Mouse (Mus musculus) CH12.LX (cell line): ENCODE measurements at regions not wholly inside any gene's neighbourhood (a gene's known extent, or its start where the extent isn't known, plus 50 kb on each side); places are given as distances from the start of the nearest gene placed in this dataset.

ENCODE experiments used
- DNase-seq: peaks from one replicate; pipeline ENCODE4 v3.0.0-alpha.2; 2013; ENCODE audit errors: extremely low read depth
- H3K27ac ChIP-seq: 2 replicates; pipeline ENCODE4 v1.5.1; 2012; ENCODE audit warnings: low read depth, mild to moderate bottlenecking, control low read depth, moderate library complexity; ENCODE audit not compliant: insufficient read depth
- H3K27me3 ChIP-seq: replicated peaks from 2 replicates; pipeline ENCODE3; 2012; ENCODE audit warnings: inconsistent platforms
- H3K36me3 ChIP-seq, 2 experiments: replicated peaks in 1 of 2; 2 replicates each; pipeline versions ENCODE3 to v1.6.1; 2012; ENCODE audit warnings: inconsistent platforms in 1 of 2, low read length in 1 of 2, mild to moderate bottlenecking in 1 of 2, mixed read lengths in 1 of 2, moderate library complexity in 1 of 2; ENCODE audit not compliant: control insufficient read depth in 1 of 2, insufficient read depth in 1 of 2
- H3K4me1 ChIP-seq, 2 experiments: 2 replicates each; pipeline ENCODE4 v1.6.1; 2012; ENCODE audit warnings: inconsistent platforms in 1 of 2, moderate library complexity in 1 of 2; ENCODE audit not compliant: insufficient read depth in 2 of 2, control insufficient read depth in 1 of 2
- H3K4me2 ChIP-seq: 2 replicates; pipeline ENCODE4 v1.6.1; 2012; ENCODE audit warnings: low read depth, mild to moderate bottlenecking, control low read depth; ENCODE audit not compliant: poor library complexity, insufficient read depth, severe bottlenecking
- H3K4me3 ChIP-seq, 3 experiments: fragments of 150-350 bp in 1 of 3; sonication (generic) in 1 of 3; replicated peaks in 1 of 3; 2 replicates each; pipeline versions ENCODE3 to v1.5.1; 2011 to 2012; ENCODE audit warnings: low read depth in 2 of 3, low read length in 2 of 3, mild to moderate bottlenecking in 2 of 3, moderate library complexity in 2 of 3, control low read depth in 1 of 3, improper control_type of control experiment in 1 of 3, inconsistent platforms in 1 of 3, mixed read lengths in 1 of 3; ENCODE audit not compliant: poor library complexity in 1 of 3
- H3K79me2 ChIP-seq: replicated peaks from 2 replicates; pipeline ENCODE4 v1.6.1; 2012; ENCODE audit warnings: mild to moderate bottlenecking, moderate library complexity; ENCODE audit not compliant: control insufficient read depth, poor library complexity, insufficient read depth, severe bottlenecking; ENCODE audit errors: extremely low read depth
- H3K9ac ChIP-seq: 2 replicates; pipeline ENCODE4 v1.6.1; 2012; ENCODE audit warnings: low read depth, mild to moderate bottlenecking, control low read depth, moderate library complexity; ENCODE audit not compliant: insufficient read depth
- H3K9me3 ChIP-seq: replicated peaks from 2 replicates; pipeline ENCODE3; 2012; ENCODE audit warnings: low read length, inconsistent platforms, mixed read lengths
- CTCF ChIP-seq, 2 experiments: IDR thresholded peaks in 1 of 2; conservative IDR thresholded peaks in 1 of 2; 2 replicates each; pipeline ENCODE4 v1.5.1; 2011 to 2012; ENCODE audit warnings: low read depth in 2 of 2, low read length in 2 of 2, improper control_type of control experiment in 1 of 2, inconsistent platforms in 1 of 2, mild to moderate bottlenecking in 1 of 2, moderate library complexity in 1 of 2
- E2F4 ChIP-seq: IDR thresholded peaks from 2 replicates; pipeline ENCODE4 v1.6.1; 2011; ENCODE audit warnings: low read depth, low read length, improper control_type of control experiment; ENCODE audit not compliant: insufficient replicate concordance
- ELF1 ChIP-seq: IDR thresholded peaks from 2 replicates; pipeline ENCODE4 v1.6.1; 2014; ENCODE audit warnings: low read depth, mild to moderate bottlenecking, inconsistent platforms, low read length, improper control_type of control experiment
- EP300 ChIP-seq: IDR thresholded peaks from 2 replicates; pipeline ENCODE4 v1.6.1; 2011; ENCODE audit warnings: low read length, improper control_type of control experiment
- ETS1 ChIP-seq: conservative IDR thresholded peaks from 2 replicates; pipeline ENCODE4 v1.6.1; 2012; ENCODE audit warnings: low read depth, mild to moderate bottlenecking, inconsistent platforms, low read length, improper control_type of control experiment, moderate library complexity
- JUND ChIP-seq: conservative IDR thresholded peaks from 2 replicates; pipeline ENCODE4 v1.6.1; 2011; ENCODE audit warnings: low read depth, low read length, improper control_type of control experiment
- KAT2A ChIP-seq: IDR thresholded peaks from 2 replicates; pipeline ENCODE4 v1.6.1; 2012; ENCODE audit warnings: low read length, improper control_type of control experiment, inconsistent platforms; ENCODE audit not compliant: insufficient replicate concordance
- MAFK ChIP-seq: IDR thresholded peaks from 2 replicates; pipeline ENCODE4 v1.6.1; 2011; ENCODE audit warnings: low read length, improper control_type of control experiment; ENCODE audit not compliant: insufficient replicate concordance
- MXI1 ChIP-seq: IDR thresholded peaks from 2 replicates; pipeline ENCODE4 v1.6.1; 2011; ENCODE audit warnings: mild to moderate bottlenecking, low read depth, low read length, improper control_type of control experiment
- NRF1 ChIP-seq: IDR thresholded peaks from 2 replicates; pipeline ENCODE4 v1.6.1; 2014; ENCODE audit warnings: low read depth, mild to moderate bottlenecking, inconsistent platforms, low read length, improper control_type of control experiment, moderate library complexity
- POLR2A ChIP-seq: IDR thresholded peaks from 2 replicates; pipeline ENCODE4 v1.6.1; 2011; ENCODE audit warnings: low read depth, mild to moderate bottlenecking, improper control_type of control experiment, low read length
- POLR2AphosphoS2 ChIP-seq: IDR thresholded peaks from 2 replicates; pipeline ENCODE4 v1.6.1; 2011; ENCODE audit warnings: low read depth, low read length, improper control_type of control experiment
- RAD21 ChIP-seq: IDR thresholded peaks from 2 replicates; pipeline ENCODE4 v1.6.1; 2011; ENCODE audit warnings: low read depth, mild to moderate bottlenecking, low read length, improper control_type of control experiment, moderate library complexity
- UBTF ChIP-seq: IDR thresholded peaks from 2 replicates; pipeline ENCODE4 v1.6.1; 2012; ENCODE audit warnings: low read depth, mild to moderate bottlenecking, inconsistent platforms, low read length, improper control_type of control experiment, moderate library complexity
- ZC3H11A ChIP-seq: IDR thresholded peaks from 2 replicates; pipeline ENCODE4 v1.6.1; 2012; ENCODE audit warnings: low read depth, mild to moderate bottlenecking, inconsistent platforms, low read length, improper control_type of control experiment
- ZKSCAN1 ChIP-seq: IDR thresholded peaks from 2 replicates; pipeline ENCODE4 v1.6.1; 2012; ENCODE audit warnings: low read depth, inconsistent platforms, low read length, improper control_type of control experiment, borderline replicate concordance
- dilution Hi-C: fragments of 300-500 bp; cut with MboI; formaldehyde crosslinking; loops from 2 replicates; pipeline ENCODE4 v1.14.3; 2020; ENCODE audit warnings: low sequenced_read_pairs; ENCODE audit not compliant: extremely low pct_unique_long_range_greater_than_20kb, extremely low pct_ligation_motif_present
- in situ Hi-C: fragments of 300-500 bp; cut with MboI; formaldehyde crosslinking; loops from 3 replicates; pipeline ENCODE4 v1.14.3; 2019; ENCODE audit warnings: low sequenced_read_pairs, low pct_ligation_motif_present, low pct_unique_long_range_greater_than_20kb, mixed read lengths

- H3K4me3 ChIP-seq, result no peak overlapping the region
- no peak overlapping the region for H3K4me2 ChIP-seq
- TF ChIP-seq RAD21 (no peak), POLR2A (no peak), JUND (no peak), NRF1 (no peak), E2F4 (no peak), ETS1 (no peak), CTCF (conservative IDR thresholded peaks at IDR 0.05 in 1 of 2, IDR thresholded peaks at IDR 0.05 in 1 of 2; ENCODE audit: low read depth in 2 of 2, low read length in 2 of 2) (no peak), ELF1 (no peak), ZKSCAN1 (no peak), UBTF (no peak), POLR2AphosphoS2 (no peak)
- H3K79me2 ChIP-seq, result no peaks in the 10 kb centered on the region
- no peak overlapping the region for H3K9ac ChIP-seq
- peaks cover 4 to 21% of the 10 kb centered on the region in 2 experiments; a peak in 2 of 4 replicates for H3K4me1 ChIP-seq
- dilution Hi-C loops (no loop called here), in situ Hi-C loops (no loop called here)
- DNase-seq, result no peak
- no peak overlapping the region for H3K27ac ChIP-seq
- H3K9me3 ChIP-seq, result no peaks in the 10 kb centered on the region
- no peaks in the 10 kb centered on the region for H3K27me3 ChIP-seq
- H3K36me3 ChIP-seq, result no peaks in the 10 kb centered on the region
Measured at GRCm38 (mm10) chr3:33957676-33958075, 62.1 kb upstream of the Fxr1 start.

GRCm38 (mm10) chr3:33958216-33958615, 61.5 kb upstream of the Fxr1 start:
- in situ Hi-C loops, result no loop called here
- no peaks in the 10 kb centered on the region for H3K36me3 ChIP-seq
- H3K9me3 ChIP-seq, result no peaks in the 10 kb centered on the region
- H3K79me2 ChIP-seq, result no peaks in the 10 kb centered on the region
- H3K4me2 ChIP-seq, result no peak overlapping the region
- no peak for TF ChIP-seq ZKSCAN1
- no peak overlapping the region for H3K9ac ChIP-seq
- dilution Hi-C loops, result no loop called here
- H3K4me3 ChIP-seq, result no peak overlapping the region
- no peak for DNase-seq
- H3K4me1 ChIP-seq, result peaks cover 4 to 21% of the 10 kb centered on the region in 2 experiments; a peak in 2 of 4 replicates
- H3K27me3 ChIP-seq, result no peaks in the 10 kb centered on the region
- H3K27ac ChIP-seq, result no peak overlapping the region

GRCm38 (mm10) chr3:33960211-33960610, 59.5 kb upstream of the Fxr1 start:
- Histone ChIP-seq H3K4me3 (no peak overlapping the region), H3K36me3 (no peaks in the 10 kb centered on the region), H3K27me3 (no peaks in the 10 kb centered on the region), H3K4me2 (no peak overlapping the region), H3K9ac (no peak overlapping the region), H3K4me1 (peaks cover under 1 to 14% of the 10 kb centered on the region in 2 experiments; a peak in 2 of 4 replicates), H3K79me2 (no peaks in the 10 kb centered on the region), H3K27ac (no peak overlapping the region), H3K9me3 (no peaks in the 10 kb centered on the region)
- in situ Hi-C loops, result no loop called here
- no peak for TF ChIP-seq KAT2A
- no peak for TF ChIP-seq MAFK
- TF ChIP-seq EP300, result no peak
- TF ChIP-seq MXI1, result no peak
- TF ChIP-seq ZC3H11A, result no peak
- dilution Hi-C loops, result no loop called here
- no peak for DNase-seq
